Mouse (Mus musculus): Measurements from ENCODE around the gene Grin2d. TPM values are rescaled to one million over a fixed set of nuclear protein-coding genes. Genes with fewer than 3 reads are reported as not detected.
A peak's percentile ranks its signal among the peaks of the same experiment; 100 is the strongest.

Gene Grin2d
- total RNA-seq, 2 experiments from 2014 or later, result 10.2 to 12.3 TPM

DNA sequence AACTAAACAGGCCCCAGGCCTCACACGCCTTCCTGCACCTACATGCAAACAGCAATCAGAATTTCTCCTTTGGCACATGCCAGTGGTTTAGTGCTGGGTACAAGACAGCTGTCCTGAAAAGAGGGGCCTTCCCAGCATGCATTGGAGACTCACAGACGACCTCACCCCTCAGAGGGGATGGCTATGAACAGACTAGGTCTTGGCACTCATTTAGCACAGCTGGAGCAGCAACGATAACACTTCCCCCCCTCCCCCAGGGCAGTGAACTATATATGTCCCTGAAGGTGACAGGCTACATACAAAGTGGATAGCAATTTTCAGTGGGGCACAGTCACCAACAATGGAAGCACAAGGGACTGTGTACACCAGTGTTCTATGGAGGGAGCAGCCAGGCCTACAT is 13.7 kb downstream of the Grin2d start:
- intact Hi-C loops (cut with DNase I), result no loop called here
- DNase-seq (ENCODE audit: low spot score in 2 of 2), result no peak

DNA sequence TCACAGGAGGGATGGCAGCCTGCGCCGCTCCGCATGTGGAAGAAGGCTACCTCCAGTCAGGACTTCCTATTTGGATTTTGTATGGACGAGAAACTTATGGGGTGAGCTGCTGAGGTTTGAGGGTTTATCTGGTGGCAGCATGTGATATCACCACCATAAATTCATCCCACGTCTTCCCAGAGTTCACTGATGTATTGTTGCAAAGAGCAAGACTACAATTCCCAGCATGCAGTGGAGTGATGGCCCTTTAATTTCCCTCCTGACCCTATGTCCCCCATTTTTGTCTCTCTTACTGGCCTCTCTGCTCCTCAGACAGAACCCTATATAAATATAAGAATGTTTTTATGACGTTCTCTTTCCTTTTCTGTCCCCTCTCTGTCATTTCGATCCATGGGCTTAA is 15.4 kb downstream of the Grin2d start:
- no peak for DNase-seq (ENCODE audit: low spot score in 2 of 2)
- intact Hi-C loops (cut with DNase I), result no loop called here

DNA sequence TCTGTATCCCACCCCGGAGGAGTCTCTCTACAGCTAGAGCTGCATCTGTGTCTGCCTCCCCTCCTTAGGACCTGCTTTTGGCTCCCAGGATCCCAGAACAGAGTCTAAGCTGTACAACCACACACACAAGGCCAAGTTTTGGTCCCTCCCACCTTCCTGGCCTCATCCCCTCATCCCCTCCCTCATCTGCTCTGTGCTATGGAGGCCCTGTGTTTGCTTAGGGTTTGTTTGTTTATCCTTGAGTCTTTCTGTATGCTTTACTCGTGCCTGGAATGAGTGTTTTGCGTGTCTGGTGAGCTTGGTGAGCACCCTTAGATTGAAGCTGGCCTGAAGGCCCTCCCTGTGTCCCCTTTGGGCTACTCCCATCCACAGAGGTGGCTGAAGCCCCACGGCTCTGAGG is 19.2 kb downstream of the Grin2d start:
- DNase-seq (ENCODE audit: low spot score in 2 of 2), result no peak
- intact Hi-C loops (cut with DNase I), result no loop called here

DNA sequence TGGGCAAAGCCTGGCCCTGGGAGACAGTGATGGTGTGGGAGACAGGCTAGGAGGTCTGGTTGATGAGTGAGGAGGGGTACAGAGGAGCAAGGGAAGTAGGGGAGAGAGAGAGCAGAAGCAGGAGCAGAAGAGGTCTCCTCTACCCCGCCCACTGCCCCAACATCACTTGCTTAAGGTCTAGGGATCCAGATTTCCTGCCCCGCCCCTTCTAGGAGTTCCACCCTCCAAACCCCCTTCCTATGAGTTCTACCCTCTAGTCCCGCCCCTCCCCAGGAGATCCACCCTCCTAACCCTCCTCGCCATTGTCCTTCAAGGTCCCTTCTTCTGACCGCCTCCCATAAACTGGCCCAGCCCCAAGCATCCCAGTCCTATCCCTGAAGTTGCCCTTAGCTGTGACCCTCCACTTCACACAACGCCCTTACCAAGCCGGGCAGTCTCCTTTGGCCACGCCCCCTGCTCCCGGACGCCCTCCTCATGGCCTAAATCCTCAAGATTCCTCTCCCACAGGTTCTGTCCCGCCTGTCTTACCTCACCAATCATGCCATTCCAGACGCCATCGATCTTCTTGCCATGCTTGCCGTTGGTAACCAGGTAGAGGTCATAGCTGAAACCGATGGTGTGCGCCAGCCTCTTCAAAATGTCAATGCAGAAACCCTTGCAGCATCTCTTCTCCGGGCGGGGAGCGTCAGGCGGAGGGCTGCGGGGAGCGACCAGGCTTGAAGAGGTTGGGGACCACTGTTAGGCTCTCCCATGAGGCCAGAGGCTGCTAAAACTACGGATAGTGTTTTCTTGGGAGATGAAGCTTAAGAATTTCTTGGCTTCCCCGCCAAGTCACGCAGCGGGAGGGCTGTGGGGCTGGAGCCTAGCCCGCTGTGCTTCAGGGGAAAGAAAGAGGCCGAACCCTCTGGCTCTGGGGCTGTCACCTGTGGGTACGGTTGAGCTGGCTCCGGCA is 21.0 kb downstream of the Grin2d start:
- intact Hi-C loops (cut with DNase I), result no loop called here
- no peak for DNase-seq (ENCODE audit: low spot score in 2 of 2)

DNA sequence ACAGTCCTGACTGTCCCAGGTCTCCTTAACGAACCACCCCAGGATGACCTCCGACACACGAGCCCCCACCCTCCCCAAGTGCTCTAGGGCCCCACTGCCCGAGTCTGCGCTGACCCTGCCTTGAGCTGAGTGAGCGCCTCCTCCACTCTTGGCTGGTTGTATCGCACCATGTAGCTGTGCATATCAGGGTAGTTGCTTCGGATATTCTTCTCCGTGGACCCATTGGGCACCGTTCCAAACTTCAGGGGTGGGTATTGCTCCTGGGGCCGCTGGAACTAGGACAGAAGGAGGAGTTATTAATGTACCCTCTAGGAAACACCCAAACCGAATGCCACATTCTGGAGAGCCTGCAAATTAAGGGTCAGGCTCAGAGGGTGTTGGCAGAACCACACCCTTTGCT is 25.1 kb downstream of the Grin2d start:
- intact Hi-C loops (cut with DNase I), result no loop called here
- no peak for DNase-seq (ENCODE audit: low spot score in 2 of 2)

DNA sequence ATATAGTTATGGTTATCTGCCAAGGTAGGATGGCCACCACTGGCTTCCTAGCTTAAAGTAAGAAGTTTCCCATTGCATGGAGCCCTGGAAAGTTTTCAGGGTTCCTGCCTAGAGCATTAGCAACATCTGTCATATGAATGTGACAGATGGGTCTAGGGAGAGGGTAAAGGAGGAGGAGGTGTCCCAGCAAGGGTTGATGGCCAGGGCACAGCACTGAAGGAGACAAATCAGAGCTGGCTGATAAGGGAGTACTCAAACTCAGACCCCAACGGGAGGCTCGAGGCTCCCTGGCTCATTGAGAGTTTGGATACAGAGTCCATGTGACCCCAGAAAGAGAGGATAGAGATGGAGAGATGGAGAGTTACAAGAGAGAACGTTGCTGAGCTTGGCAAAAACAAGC is 27.5 kb downstream of the Grin2d start:
- intact Hi-C loops (cut with DNase I), result no loop called here

DNA sequence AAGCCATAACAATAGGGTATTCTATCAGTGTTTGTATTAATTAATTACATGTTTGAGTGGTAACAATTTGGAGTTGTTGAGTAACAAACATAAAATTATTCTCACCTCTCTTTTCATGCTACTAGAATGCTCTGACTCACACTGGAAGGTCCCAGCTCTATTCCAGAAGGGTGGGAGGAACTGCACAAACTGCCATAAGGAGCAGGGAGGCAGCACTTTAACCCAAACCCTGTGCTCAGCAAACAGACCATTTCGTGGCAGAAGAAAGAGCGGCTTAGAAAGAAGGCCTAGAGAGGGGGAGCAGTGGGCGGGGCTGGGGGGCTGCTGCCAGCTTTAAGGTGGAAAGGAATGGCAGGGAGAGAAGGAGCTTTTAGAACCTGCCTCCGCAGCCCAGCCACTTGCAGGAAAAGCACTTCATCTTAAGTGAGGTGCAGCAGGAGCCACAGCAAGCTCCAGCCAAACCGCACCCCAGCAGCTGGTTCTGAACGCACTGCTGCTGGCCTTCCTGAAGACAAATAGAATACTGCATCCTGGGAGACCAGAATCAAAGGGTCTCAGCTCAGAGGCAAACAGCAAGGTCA is 29.6 kb downstream of the Grin2d start:
- intact Hi-C loops (cut with DNase I), result no loop called here
- no peak for DNase-seq (ENCODE audit: low spot score in 2 of 2)

More for the DNA sequence above, 27.5 kb downstream of the Grin2d start:
- DNase-seq (ENCODE audit: low spot score in 2 of 2), result no peak

DNA sequence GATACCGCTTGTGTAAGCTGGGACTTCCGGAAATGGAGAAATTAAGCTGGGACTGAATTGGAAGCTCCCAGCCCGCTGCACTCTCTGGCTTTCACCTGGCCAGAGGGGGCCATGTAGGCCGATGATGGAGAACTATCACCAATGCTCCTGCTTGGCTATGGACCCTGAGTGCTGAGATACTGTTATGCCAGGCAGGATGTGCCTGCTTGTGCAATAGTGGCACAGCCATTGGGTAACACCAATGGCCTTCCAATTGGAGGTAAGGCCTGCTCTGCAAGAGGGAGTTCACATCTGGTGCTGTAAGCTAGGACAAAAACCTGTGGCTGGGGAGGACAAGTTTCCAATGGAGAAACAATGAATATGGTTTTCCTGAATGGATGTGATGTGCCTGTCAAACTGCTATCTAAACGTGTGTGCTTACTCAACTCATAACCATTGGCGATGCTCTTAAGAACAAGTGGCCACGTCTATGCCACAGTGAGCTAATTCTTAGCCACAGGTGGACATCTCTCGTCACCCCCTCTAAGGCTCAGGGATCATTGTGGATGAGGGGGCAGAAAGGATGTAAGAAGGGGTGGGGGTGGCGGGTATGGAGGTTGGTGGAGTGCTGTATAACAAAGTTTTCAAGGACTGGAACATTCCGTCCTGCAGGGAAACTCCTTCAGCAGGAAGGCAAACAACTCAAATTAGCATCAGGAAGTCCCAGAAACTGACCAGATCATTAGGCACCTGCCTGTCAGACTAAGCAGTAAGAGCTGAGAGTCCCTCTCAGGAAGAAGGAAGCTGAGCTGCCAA is 35.0 kb downstream of the Grin2d start:
- intact Hi-C loops (cut with DNase I), result no loop called here
- no peak for DNase-seq (ENCODE audit: low spot score in 2 of 2)

DNA sequence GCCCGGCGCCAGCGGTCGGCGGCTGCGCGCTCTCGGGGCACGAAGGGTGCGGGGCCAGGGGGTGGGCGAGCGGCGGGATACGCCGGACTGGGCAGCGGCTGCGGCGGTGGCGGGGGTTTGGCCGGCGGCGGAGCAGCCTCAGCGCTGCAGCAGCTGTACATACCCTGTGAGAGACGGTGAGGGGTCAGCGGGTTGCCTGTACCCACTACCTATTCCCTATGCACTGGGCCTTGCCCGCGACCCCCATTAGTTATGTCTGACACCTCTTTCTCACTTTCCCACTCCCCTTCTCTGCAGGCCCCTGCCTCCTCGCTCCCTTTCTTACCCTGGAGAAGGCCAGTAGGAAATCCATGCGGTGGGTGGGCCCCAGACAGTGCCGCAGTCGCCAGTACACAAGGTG is 44.3 kb downstream of the Grin2d start:
- DNase-seq (ENCODE audit: low spot score in 2 of 2), result no peak
- intact Hi-C loops (cut with DNase I), result no loop called here

DNA sequence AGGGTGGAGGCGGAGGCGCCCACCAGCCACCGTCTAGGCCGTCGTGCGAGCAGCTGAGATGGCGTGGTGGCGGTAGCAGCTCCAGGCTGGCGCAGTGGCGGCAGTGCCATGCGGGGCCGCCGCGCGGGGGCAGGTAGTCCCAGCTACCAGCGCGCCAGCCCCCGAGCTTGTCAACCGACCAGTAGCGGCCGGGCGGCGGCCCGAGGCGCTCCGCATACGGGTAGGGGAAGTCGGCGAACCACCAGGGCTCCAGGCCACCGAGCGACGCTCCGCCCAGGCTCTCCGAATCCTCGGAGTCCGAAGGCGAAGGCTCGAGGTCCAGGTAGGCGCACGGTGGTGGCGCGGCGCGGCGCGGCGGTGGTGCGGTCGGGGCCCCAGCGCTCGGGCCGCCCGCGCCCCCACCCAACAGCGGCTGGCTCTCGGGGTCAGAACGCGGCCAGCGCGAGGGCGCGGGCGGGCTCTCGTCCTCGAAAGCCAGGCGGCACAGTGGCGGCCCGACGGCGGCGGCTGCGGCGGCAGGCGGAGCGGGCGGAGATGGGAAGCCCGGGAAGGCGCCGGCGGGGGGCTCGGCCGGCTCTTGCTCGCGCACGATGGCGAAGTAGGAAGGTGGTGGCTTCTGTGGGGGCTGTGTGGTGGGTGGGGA is 44.9 kb downstream of the Grin2d start:
- DNase-seq (ENCODE audit: low spot score in 2 of 2), result peak; percentile 46 to 63

DNA sequence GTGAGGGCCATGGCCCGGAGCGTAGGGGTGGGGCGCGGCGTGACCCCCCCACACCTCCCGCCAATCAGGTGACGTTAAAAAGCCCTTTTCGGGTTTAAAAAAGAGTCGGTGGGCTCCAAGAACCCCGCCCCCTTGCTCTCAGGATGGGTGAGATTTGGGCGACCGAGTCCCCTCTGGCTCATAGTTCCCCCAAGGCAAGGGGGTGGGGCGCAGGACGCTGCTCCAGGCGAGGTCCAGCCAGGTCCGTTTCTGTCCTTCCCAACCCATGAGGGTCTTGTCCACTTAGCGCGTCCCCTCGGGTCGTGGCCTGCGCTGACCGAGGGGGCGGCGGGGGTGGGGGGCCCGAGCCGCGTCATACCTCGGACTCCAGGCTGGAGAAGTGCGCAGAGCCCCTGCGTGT is 45.8 kb downstream of the Grin2d start:
- no peak for DNase-seq (ENCODE audit: low spot score in 2 of 2)
- intact Hi-C loops (cut with DNase I), result no loop called here

More for the DNA sequence above, 44.9 kb downstream of the Grin2d start:
- intact Hi-C loops (cut with DNase I), result no loop called here

DNA sequence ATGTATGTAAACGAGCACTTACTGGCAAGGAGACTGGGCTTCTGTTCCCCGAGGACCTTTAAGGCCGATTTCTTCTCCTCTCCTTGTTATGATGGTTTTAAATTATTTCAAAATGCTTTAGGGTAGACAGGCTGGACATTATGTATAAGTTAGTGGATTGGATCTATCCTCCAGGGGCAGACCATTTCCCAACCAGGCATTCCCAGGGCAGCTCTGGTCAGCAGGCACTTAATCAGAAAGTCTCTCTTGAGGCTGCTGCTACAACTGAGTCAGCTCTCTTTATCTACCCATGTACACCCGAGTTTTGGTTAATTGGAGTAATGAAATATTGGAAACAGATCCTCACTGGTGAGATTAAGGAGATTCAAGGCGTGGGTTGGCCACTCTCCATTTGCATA is 47.1 kb downstream of the Grin2d start:
- intact Hi-C loops (cut with DNase I), result no loop called here

DNA sequence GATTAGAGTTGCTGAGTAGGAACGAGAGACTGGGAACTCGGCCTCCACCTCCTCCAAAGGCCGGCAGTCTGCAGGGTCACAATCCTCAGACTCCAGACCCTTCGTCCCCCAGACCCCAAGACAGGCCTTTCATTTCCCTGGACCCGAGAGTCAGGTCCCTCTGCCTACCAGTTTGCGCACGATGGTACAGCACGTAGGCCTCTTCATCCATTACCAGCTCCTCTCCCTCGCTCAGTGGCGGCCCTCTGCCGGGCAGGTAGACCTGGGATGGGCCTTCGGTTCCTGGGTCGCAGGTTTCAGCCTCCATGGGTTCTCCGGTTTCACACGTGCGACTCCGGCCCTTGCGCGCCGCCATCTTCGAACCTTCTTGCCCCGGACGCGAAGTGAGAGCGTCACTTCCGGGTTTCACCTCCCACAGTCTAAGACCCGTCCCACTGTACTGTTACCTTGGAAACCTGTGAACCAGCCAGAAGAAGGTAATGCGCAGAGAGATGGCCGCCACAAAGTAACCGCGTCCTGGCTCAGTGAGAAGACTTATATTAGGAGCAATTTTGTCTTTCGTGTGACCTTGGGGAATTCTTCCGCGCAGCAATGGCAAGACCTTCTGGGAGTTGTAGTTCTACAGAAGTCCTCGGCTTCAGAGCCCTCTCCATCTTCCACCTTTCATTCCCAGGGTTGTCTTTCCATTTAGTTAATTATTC is 47.6 kb downstream of the Grin2d start, which contains the start of gene Grwd1:
Grwd1 (minus strand) TSS at position 518 of the 701 bp plus-strand sequence.
- intact Hi-C loops (cut with DNase I), result no loop called here
- DNase-seq (ENCODE audit: low spot score in 2 of 2), result peak; percentile 89 to 90

More for the DNA sequence above, 47.1 kb downstream of the Grin2d start:
- peak in 1 of 2 experiments; percentile 14 for DNase-seq (ENCODE audit: low spot score in 2 of 2)

DNA sequence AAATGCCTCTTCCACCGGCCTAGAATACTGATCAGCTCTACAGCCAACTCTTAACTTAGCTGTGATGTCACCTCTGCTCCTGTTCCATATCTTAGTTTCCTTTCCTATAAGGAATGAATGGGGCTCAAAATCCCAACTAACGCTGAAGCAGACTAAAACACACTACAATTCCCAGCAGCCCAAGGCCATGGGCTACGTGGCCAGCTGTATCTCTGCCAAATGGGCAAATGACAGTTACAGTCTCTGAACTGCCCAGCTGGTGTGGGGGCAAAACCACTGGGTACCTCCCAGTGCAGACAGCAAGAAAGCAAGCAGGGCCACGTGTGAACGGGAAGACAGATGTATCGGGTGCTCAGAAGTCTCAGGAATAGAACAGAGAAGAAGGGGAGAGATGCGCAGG is 51.5 kb downstream of the Grin2d start:
- DNase-seq (ENCODE audit: low spot score in 2 of 2), result no peak

DNA sequence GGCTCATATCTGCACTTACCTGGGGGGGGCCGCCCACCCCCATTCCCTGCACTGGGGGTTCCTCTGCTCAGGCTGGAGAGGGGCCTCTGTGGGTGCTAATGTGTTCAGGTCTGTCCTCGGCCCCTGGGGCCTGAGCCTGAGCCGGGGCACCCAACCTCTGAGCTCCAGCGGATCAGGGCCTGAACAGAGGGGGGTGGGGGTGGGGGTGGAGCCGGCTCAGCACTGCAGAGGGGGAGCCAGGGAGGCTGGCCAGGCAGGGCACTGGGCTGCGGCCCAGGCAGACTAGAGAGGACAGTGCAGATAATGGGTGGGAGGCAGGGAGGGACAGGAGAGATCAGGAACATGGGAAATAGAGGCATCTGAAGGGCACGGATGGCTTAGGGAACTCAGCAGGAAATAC is 53.6 kb downstream of the Grin2d start, which contains the start of gene Kcnj14:
Kcnj14 (minus strand) TSS at position 185 of the 400 bp plus-strand sequence.
- no peak for DNase-seq (ENCODE audit: low spot score in 2 of 2)

More for the DNA sequence above, 51.5 kb downstream of the Grin2d start:
- intact Hi-C loops (cut with DNase I), result no loop called here

DNA sequence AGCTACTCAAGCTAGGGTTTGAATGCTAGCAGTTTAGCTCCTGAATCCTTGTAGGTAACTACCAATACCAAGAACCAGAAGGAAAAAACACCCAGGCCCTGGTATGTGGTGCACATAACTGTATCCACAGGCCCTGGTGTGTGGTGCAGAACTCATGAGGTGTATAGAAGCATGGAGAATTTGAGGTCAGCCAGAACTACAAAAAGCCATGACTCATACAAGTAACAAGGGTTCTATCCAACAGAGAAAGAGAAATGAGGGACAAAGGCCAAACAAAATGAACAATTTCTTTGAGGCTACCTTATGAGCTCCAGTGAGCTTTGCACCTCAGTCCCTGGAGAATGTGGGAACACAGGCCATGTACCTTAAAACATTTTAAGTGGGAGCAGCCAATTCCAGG is 57.3 kb downstream of the Grin2d start:
- no peak for DNase-seq (ENCODE audit: low spot score in 2 of 2)
- intact Hi-C loops (cut with DNase I), result no loop called here

More for the DNA sequence above, 53.6 kb downstream of the Grin2d start, which contains the start of gene Kcnj14:
- intact Hi-C loops (cut with DNase I), result no loop called here

DNA sequence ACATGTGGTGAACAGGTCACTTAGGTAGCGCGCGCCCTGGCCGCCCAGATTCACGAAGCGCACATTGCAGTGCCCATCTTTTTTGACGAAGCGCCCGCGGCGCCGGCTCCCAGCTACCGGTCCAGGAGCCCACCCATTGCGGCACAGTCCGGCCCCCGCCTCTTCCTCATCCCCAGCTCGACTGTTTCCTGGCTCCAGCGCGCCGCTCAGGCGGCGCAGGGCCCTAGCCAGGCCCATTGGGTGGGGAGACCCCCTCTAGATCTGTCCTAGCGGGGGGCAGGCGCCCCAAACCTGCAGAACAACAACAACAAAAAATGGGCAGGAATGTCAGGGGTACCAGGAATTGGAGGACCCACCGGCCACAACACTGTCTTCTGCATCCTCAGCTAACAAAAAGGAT is 58.3 kb downstream of the Grin2d start:
- DNase-seq (ENCODE audit: low spot score in 2 of 2), result no peak
- intact Hi-C loops (cut with DNase I), result no loop called here

DNA sequence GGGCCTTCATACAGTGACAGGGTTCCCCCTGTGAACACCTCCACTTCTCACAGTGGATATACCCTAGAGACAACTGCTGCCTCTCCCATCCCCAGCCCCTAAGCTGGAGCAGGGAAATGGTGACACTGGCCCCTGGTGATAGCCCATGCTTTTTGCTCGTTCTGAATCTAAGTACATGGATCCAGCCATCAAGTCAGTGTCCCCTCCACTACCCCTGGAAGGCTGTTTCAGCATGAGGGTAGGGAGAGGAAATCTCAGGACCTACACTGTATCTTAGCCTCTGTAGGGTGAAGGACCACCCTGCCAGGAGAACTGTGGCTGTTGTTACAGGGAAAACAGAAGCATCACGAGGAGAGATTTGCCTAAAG is 62.2 kb downstream of the Grin2d start:
- DNase-seq (ENCODE audit: low spot score in 2 of 2), result no peak
- intact Hi-C loops (cut with DNase I), result no loop called here
